Mouse (Mus musculus): Measurements from ENCODE around the gene Adam22.
"Not testable (repeated sequence)": the region's sequence is repeated elsewhere in the genome, so short reads cannot be mapped to it uniquely, and the experiment has no call there.

Adam22 gene

DNA sequence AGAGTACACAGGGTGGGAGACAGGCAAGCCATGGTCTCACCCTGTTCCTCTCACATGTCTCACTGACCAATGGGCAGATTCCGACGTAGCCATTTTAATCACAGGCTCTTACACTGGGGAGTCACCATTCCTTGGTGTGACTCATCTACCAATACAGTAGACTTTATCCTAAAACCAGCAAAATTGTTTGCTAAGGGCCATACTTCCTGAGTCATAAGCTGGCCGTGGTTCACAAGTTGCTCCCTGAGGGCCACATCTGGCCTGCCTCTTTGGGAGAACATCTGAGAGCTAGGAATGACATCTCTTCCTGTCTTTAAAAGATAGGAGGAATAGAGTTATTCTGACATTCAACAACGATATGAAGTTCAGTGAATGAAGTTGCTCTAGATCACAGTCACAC is 314.1 kb downstream of the Adam22 start:
- no peak for DNase-seq

- DNase-seq = peak in 1 of 2 experiments; percentile 29
Observed at GRCm38 (mm10) chr5:8045855-8046254, 322.1 kb downstream of the Adam22 start, which contains the start of gene Sri. Gene Sri, plus strand, starts transcription at chr5:8046078.

DNA sequence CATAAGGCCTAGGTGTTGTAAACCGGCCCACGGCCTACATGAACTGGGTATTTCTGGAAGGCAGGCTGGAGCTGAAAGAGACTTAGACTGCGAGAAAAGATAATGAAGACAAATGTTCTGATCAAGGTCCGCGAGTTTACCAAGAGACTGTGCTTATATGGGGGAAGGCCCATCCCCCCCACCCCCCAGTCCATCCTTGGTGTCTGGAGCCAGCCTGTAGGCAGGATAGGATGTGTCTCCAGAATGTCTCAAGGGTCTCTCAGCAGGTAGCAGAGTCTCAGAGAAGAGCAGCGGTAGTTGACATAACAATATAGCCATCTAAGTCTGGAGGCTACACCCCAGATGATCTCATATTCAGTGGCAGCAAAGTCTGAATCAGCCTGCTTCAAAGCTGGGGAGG is 333.4 kb downstream of the Adam22 start:
- DNase-seq = not testable (repeated sequence)

All from kidney, postnatal 4 days (tissue).